Mouse (Mus musculus): ENCODE measurements around the gene Thrb.

Thrb gene

GRCm38 (mm10) chr14:17868326-17868725 lies 208.3 kb downstream of the Thrb start:
- in situ Hi-C loops (cut with MboI, MseI): no loop called here

GRCm38 (mm10) chr14:17875946-17876345 lies 215.9 kb downstream of the Thrb start:
- in situ Hi-C loops (cut with MboI, MseI): no loop called here

GRCm38 (mm10) chr14:17879446-17879845 lies 219.4 kb downstream of the Thrb start:
- in situ Hi-C loops (cut with MboI, MseI): no loop called here

- in situ Hi-C loops (cut with MboI, MseI): no loop called here
Observed at GRCm38 (mm10) chr14:17884884-17885283, 224.8 kb downstream of the Thrb start.

- in situ Hi-C loops (cut with MboI, MseI): no loop called here
Observed at GRCm38 (mm10) chr14:17885320-17885719, 225.3 kb downstream of the Thrb start.

GRCm38 (mm10) chr14:17894791-17895190 lies 234.7 kb downstream of the Thrb start:
- in situ Hi-C loops (cut with MboI, MseI): no loop called here

GRCm38 (mm10) chr14:17899733-17900413 lies 239.8 kb downstream of the Thrb start:
- in situ Hi-C loops (cut with MboI, MseI): no loop called here

GRCm38 (mm10) chr14:17900414-17900795 lies 240.3 kb downstream of the Thrb start:
- in situ Hi-C loops (cut with MboI, MseI): no loop called here

- in situ Hi-C loops (cut with MboI, MseI): no loop called here
Observed at GRCm38 (mm10) chr14:17902426-17902825, 242.4 kb downstream of the Thrb start.

GRCm38 (mm10) chr14:17903121-17903520 lies 243.1 kb downstream of the Thrb start:
- in situ Hi-C loops (cut with MboI, MseI): no loop called here

- in situ Hi-C loops (cut with MboI, MseI): no loop called here
Observed at GRCm38 (mm10) chr14:17904554-17904953, 244.5 kb downstream of the Thrb start.

GRCm38 (mm10) chr14:17905627-17906026 lies 245.6 kb downstream of the Thrb start:
- in situ Hi-C loops (cut with MboI, MseI): no loop called here

- in situ Hi-C loops (cut with MboI, MseI): no loop called here
Observed at GRCm38 (mm10) chr14:17906931-17907330, 246.9 kb downstream of the Thrb start.

GRCm38 (mm10) chr14:17911157-17911556 lies 251.1 kb downstream of the Thrb start:
- in situ Hi-C loops (cut with MboI, MseI): no loop called here

- in situ Hi-C loops (cut with MboI, MseI): no loop called here
Observed at GRCm38 (mm10) chr14:17912573-17913207, 252.6 kb downstream of the Thrb start.

- in situ Hi-C loops (cut with MboI, MseI): no loop called here
Observed at GRCm38 (mm10) chr14:17915556-17915955, 255.5 kb downstream of the Thrb start.

- in situ Hi-C loops (cut with MboI, MseI): no loop called here
Observed at GRCm38 (mm10) chr14:17916651-17917050, 256.6 kb downstream of the Thrb start.

- in situ Hi-C loops (cut with MboI, MseI): no loop called here
Observed at GRCm38 (mm10) chr14:17917124-17917763, 257.2 kb downstream of the Thrb start.

GRCm38 (mm10) chr14:17917899-17918298 lies 257.8 kb downstream of the Thrb start:
- in situ Hi-C loops (cut with MboI, MseI): no loop called here

GRCm38 (mm10) chr14:17922807-17923704 lies 263.0 kb downstream of the Thrb start:
- in situ Hi-C loops (cut with MboI, MseI): no loop called here

GRCm38 (mm10) chr14:17927469-17927868 lies 267.4 kb downstream of the Thrb start:
- in situ Hi-C loops (cut with MboI, MseI): no loop called here

GRCm38 (mm10) chr14:17929585-17929984 lies 269.5 kb downstream of the Thrb start:
- in situ Hi-C loops (cut with MboI, MseI): no loop called here

Measured in regulatory T cell (primary cell).